Mouse (Mus musculus): Measurements from ENCODE around the gene Ckap2l.

The Ckap2l gene

DNA sequence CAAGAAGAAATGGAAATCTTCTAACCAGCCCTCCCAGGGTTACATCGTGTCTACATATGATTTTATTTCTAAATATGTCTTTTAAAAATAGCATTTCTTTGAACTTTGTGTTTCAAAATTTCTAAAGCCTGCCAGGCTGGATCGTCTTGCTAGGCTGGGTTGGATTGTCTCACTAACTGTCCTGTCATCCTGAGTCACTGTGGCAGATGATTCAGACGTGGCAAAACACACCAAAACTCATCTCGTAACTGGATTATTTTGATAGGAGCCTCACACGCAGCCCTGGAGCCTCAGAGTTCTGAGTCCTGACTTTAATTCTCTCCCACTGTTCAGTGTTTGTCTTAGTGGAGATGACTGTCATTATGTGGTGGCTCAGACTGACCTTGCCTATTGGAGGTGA, 33.9 kb downstream of the Ckap2l start:
- no peak for DNase-seq (ENCODE audit: low spot score in 2 of 2)

DNA sequence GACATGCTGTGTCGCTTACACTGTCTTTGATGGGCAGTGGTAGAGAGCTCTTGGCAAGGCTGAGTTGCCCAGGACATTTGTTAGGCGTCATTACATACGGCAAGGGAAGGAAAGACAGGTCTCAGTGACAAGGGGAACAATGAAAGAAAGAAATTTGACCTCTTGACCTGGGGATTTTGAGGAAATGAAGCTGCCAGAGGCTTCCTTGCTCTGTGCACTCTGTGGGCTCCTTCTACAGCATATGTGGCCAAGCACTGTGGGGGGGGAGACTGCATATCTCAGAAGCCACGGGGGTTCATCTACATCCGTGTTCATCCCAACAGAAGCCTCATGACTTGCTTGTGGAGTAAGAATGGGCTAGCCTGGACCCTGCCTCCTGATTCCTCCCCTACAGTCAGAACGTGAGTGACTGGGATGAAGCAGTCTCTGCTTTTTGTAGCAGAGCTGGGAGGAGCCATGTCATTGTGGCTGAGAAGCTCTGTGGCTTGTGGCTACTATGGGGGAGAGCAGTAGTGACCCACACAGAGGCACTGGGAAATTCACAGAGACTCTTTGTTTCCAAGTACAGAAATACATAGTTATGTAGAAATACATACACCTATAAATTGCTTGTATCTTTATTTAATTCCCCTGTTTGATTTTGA, 35.7 kb downstream of the Ckap2l start:
- no peak for DNase-seq (ENCODE audit: low spot score in 2 of 2)

DNA sequence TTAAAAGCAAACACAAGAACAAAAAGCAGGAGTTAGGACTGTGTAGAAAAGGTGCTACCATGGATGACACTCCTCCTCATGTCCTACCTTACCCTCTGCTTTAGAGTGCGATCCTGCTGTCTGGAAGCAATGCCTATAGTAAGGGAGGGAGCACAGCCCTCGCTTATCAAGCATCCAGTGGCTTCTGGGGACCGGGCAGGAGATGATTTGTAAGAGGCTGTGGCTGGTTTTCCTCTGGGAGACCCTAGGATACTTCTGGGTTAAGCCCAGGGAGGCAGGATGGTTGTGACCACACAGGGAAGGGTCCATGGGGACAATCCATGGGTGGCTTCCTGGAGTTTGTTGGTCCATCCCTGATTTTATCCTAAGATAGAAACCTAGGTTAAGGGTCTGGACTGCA, 36.4 kb downstream of the Ckap2l start:
- no peak for DNase-seq (ENCODE audit: low spot score in 2 of 2)

DNA sequence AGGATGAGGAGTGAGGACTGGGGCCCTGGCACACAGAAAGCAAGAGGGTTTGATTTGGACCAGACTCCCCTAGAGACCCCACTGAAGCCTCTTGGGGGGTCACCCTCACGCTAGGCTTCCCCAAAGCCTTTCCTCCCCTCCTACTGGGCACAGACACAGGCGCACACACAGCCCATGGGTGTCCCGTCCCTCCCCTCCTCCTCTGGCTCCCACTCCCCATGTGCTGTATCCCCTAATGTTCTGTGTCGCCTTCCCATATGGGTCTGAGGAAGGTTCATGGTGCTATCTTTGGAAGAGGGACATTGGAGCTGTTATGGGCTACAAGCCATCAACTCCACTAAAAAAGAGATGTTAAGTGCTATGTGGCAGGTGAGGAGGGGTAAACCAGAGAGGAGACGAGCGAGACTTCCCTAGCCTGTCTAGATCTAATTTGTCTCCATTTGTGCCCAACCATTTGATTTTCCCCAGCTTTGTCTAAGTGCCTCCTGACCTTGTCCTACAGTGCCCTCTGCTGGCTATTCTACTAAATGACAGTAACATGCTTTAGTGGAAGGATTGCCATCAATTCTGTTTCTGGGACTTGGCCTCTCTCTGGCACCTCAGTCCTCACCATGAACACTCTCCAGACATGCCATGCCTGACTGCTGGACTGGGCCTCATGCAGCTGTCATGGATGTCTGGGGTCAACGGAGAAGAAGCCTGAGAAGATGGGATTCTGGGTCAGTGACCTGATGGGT, 38.4 kb downstream of the Ckap2l start:
- peak; percentile 34 to 87 for DNase-seq (ENCODE audit: low spot score in 2 of 2)

DNA sequence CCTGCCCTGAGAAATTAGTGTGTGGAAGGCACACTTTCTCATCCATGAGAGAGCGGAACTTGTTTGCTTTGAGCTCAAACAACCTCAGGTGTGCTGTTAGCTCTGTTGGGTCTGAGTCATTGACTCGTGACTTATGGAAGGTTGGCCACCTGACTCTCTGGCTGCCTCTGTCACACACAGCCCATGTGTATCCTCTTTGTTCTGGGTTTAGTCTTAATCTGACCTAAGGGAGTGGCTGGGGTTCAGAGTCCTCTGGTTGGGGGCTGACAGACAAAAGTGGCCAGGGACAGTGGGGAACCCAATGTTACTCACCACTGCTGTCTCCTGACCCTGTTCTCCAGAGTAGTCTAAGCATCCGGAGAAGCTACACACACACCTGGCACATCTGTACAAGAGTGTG, 39.0 kb downstream of the Ckap2l start:
- DNase-seq (ENCODE audit: low spot score in 2 of 2) = no peak

DNA sequence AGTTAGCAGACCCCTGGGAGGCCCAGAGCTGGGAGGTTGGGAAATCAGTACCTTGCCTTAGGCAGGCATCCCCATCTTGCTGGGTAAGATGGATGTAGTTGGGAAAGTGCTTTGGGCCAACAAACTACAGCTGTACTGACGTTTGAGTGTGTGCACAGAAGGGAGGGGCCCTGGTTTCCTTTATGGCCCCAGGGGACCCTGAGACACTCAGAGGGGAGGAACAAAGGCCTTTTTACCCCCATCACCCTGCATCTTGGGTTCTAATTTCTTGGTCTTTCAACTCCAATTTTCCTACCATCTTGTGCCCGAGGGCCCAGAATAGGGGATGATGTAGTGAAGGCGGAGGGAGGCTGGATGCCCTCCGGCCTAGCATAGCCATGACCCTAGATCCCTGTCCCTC, 41.0 kb downstream of the Ckap2l start:
- no peak for DNase-seq (ENCODE audit: low spot score in 2 of 2)

DNA sequence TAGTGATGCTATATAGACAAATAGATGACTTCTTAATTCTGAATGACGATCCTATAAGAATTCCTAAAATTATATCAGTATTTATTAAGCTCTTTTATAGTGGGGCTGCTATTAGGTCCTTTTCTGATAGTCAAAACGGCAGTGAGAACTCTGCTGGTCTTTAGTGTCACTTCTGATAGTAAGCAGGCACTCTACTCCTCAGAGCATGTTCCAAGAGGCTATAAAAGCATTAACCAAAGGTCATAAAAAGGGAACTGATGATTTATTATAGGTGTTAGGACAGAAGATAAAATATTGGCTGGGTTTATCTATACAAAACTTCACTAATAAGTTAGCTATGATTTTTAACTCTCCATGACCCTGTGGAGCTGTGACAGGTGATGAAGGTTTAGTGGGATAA, 42.9 kb downstream of the Ckap2l start:
- DNase-seq (ENCODE audit: low spot score in 2 of 2) = no peak

DNA sequence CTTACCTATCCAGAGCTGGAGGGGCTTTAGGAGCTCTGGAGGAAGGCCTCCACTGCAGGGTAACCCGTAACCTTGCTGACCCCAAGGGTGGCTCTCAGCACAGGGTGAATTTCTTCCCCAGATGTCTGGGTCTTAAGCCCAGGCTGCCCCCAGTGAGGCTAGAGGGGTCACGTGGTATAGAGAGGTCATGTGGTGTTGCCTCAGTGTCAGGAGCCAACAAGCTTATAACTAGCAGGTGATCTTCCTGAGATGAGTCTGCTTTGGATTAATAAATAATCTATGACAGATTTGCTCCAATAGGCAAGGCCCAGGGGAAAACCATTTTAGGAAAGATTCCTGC, 43.4 kb downstream of the Ckap2l start:
- DNase-seq (ENCODE audit: low spot score in 2 of 2) = no peak

DNA sequence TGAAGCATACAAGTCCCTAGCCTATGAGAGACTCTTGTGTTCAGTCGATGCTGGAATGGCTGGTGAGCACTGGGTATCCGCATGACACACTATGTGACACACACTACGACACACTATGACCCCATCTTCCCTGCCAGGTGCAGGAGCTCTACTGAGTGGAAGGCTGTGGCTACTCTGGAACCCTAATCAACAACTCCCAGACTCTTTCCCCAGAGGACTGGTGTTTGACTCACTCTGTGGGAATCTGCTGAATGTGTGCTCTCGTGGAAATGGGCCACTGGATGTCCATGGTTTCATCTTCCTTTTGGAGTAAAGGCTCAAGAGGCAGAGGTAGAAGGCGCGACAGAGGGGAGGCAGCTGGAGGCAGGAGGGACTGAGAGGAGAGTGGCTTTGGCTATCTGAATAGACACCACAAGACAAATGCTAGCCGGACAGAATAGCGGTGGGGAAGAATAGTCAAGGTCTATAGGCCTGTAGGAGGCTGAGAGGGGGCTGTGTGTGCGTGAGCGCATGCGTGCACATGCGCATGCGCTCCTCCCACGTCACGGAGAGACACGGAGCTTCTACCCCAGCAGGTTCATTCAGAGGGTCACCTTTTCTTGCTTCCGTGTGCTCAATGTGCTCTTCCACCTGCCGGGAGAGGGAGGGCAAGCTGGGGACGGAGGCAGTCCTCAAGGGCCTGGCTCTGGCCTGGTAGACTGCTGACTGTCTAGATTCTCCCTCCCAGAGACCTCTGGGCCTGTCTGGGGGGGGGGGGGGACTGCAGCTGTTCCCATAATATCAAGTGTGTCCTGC, 44.0 kb downstream of the Ckap2l start:
- no peak for DNase-seq (ENCODE audit: low spot score in 2 of 2)

DNA sequence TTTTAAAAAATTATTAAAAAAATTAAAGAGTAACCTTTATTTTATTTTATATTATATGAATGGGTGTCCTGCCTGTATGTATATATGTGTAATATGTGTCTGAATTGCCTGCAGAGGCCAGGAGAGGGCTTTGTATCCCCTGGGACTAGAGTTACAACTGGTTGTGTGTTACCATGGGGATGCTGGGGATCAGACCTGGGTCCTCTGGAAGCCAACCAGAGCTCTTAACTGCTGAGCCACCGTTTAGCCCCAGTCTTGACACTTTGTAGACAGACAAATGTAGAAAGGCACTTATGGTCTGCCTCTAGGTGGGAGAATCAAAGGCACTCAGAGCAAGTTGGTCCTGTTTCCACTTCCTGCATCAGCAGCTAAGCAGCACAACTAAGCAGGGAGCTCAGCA, 47.7 kb downstream of the Ckap2l start:
- no peak for DNase-seq (ENCODE audit: low spot score in 2 of 2)

DNA sequence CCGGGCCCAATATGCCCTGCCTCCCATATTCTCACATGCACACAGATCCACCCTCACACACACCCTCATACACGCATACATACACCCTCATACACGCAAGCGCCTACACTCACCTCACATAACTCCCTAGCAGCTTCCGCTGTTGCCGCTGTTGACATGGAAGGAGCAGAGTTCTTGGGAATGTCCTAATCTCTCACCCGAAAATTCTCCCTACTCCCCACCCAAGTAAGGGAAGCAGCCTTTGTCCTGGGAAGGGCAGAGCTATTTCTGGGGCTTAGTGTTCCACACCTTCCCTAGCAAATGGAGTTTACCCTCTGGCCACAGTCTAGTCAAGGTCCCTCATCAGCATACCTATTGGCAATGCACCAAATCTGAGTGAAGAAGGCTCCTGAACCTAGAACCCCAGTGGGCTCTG, 49.3 kb downstream of the Ckap2l start:
- DNase-seq (ENCODE audit: low spot score in 2 of 2) = no peak

DNA sequence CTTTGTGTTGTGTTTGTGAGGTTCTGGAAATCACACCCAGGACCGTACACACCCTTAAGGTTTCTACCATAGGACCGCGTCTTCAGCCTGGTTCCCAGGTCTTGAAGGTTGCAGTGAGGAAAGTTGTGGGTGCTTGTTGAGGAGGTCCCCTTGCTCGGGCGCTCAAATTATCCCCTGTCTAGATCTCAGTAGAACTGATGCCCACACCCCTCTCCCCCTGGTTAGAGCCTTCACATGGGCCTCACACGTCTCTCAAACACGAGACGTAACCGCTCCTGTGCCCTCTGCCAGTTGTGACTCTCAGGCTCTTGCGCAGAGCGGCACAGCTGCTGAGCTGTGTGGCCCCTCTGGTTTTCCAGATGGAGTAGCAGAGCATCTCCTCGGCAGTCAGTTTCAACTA, 50.1 kb downstream of the Ckap2l start:
- no peak for DNase-seq (ENCODE audit: low spot score in 2 of 2)

DNA sequence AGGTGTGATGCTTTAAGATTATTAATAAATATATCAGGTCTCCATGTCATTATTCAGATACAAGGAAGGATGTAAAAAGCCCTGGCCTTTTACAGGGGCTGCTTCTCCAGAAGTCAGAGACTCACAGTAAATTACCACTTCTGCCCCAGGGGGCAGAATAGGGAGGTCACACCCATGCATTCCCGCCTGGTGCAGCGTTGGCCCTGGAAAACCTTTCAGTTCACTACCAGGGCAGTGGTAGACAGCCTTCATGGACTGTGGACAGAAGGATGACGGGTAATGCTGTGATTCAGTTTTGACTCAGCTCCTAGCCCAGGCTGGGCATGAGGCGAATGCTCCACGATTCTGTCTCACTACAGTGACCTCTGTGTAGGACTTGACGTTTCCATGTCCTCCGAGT, 50.6 kb downstream of the Ckap2l start:
- DNase-seq (ENCODE audit: low spot score in 2 of 2) = no peak

DNA sequence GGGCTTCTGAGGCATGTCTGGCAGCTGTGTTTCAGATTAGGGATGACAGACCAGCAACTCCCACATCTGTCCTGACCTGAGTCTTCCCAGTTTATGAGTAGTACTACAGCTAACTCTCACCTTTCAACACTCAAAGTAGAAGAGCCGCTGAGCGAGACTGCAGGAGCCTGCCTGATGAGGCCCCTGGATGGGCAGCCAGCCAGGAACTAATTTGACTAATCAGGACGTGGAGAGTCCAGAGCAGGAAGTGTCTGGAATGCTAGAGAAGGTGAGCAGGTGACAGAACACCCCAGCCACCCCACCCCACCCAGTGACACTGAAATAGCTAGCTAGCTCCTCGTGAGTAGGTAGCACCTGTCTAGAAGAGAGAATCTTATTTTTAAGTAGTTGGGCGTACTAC, 51.4 kb downstream of the Ckap2l start:
- no peak for DNase-seq (ENCODE audit: low spot score in 2 of 2)

DNA sequence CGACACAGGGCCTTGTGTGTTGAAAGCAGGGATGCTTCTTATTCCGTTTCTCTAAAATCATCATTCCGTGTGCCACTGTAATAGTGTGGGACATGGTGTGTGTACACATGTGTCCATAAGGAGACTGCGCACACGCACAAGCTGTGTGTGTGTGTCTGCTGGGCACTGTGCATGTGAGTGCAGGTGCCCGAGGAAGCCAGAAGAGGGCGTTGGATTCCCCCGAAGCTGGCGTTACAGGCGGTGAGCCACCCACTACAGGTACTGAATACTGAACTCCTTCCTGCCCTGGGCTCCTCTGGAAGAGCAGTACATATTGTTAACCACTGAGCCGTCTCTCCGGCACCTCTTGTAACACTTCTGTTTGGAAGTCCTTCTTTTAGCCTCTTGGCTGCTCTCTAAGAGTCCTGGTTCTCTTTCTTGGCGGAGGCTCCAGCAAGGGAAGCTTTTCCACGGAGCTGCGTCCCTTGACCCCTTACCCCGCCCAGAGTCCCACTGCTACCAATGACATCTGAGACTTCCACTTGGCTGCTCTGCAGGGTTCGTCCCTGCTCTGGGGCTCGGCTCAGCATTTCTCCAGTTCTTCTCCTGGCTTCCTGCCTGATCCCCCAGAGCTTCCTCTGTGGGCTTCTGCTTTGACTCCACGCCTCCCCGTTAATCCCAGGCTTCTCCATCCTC, 52.4 kb downstream of the Ckap2l start:
- DNase-seq (ENCODE audit: low spot score in 2 of 2) = no peak

DNA sequence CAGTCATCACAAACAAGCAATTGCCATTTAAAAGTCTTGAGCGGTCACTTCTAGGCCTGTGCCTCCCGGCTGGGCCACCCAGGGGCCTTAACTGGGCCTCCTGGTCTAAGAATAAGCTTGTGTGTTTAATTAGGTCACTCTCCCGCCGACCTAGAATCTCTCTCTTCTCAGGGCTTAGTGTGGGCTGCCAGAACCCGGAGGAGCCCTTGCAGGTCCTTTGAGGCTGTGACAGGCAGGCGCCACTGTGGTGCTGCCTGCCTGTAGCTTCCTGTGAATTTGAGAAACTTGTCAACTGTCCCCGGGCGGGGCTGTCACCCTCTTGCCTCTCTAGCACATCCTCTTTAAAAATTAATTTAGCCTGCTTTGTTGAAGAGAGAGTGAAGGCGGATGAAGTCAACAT, 53.2 kb downstream of the Ckap2l start:
- DNase-seq (ENCODE audit: low spot score in 2 of 2) = peak; percentile 23 to 42

DNA sequence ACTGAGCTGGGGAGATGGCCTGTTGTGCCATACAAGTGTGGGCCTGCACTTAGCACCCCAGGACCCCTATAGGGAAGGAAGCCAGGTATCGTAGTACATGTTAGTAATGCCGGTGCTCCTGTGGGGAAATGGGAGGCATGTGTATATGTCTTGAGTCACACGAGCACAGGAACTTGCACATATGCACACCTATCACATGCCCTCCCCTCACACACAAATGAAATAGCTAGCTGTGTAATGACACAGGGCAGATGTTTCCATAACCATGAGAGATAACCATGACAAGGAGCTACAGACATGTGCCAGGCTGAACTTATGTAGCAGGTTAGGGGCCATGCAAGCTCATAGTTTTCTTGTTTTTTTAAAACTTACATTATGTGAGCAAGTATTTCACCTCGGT, 54.0 kb downstream of the Ckap2l start:
- no peak for DNase-seq (ENCODE audit: low spot score in 2 of 2)

DNA sequence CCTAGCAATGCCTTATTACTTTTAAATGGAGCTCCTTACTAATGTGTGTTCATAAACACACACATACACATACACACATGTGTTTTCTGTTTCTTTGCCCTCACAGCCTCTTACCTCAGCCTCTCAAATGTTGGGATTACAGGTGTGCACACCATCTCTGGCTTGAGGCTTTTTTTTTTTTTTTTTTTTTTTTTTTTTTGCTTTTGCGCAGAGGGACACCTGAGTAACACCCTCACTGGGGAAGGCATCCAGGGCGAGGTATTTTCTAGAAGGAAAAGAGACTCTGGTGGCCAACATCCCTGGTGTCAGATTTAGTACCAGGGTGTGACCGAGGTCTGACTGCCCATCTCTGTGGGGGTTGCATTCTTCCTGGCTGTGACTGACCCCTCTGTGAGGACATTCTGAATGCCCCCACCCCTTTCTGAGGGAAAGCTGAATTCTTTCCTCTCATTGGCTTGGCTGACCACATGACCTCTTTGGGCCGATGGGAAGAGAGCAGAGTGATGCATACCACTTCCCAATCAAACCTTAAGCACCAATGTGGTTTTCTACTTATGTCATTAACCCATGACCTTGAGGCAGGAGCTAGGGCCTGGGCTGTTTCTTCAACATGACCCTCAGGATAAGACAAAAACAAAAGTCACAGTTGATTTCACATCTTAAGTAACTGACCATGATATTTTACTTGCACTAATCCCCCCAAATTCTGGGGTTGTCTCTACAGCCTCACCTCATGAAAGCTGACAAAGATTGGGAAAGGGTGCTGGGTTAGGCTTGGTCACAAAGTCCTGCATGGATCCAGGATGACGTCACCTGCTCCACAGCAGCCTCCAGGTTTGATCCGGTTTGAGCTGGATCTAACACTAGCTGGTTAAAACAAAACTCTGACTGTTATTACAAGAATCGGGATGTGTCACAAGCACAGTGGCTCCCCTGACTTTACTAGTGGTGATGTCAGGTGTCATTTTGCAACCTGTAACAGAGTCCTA, 54.9 kb downstream of the Ckap2l start:
- DNase-seq (ENCODE audit: low spot score in 2 of 2) = no peak

DNA sequence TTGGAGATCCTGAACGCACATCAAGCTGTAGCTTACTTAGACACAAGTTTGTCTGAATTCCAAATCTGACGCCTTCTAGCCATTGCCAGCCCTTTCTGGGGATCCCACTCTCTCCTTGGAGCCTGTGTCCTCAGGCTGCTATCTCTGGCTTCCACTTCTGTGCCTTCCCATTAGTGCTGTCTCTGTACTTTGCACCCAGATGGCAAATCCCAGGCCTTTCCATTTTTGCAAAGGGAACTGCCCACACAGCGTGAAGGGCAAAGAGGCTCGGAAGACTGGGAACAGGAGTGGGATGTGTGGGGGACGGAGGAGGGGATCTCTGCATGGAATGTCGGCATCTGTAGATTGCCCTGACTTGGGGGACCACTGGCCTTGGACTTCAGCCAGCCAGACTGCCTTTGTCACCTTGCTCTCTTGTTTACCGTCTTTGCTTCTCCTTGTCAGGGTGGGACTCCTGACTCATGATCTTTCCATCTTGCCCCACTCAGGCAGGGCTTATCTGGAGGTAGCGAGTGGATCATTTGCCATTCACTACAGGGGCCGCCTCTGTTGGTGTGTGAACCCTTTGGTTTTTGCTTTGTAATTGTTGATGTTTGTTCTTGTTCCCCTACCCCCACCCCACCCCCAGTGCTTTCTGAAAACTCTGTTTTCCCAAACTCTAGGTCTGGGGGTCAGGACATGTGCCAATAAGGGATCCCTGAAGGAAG, 56.1 kb downstream of the Ckap2l start:
- DNase-seq (ENCODE audit: low spot score in 2 of 2) = no peak

DNA sequence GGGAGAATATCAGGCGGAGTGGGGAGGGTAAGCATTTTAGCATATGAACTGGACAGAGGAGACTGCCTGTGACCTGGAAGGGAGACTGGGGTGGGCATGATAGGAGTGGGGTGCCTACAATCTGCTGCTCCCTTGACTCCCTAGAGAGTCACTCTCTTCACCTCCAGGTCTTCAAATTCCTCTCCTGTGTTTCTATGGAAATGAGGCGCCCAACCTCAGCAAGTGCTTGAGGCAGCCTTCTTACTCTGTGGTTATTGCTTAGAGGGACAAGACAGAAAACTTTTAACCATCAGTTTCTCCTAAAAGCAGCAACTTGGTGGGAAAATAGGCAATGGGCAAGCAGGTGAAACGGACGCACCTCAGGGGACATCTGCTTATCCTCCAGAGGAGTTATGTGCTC, 60.5 kb downstream of the Ckap2l start:
- no peak for DNase-seq (ENCODE audit: low spot score in 2 of 2)

DNA sequence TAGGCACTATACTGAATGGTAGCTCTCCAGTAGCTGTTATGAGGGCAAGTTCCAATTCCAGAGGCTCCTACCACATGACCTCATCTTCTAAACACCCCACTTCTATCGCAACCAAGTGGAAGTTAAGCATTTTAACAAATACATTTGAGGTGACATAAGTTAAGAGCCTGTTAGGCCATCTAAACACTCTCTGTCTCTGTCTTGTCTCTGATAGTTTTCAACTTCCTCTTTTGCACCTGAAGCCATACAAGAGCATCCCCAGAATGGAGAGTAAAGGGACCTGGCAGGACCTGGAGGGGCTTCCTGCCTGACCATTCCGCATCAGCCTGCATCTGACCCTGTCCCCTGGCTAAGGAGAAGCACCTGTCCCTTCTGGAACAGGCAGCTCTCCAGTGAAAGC, 62.3 kb downstream of the Ckap2l start:
- DNase-seq (ENCODE audit: low spot score in 2 of 2) = no peak
